Mouse (Mus musculus): ENCODE data around the gene Cwc25. TPM values are rescaled to one million over a fixed set of nuclear protein-coding genes. Genes with fewer than 3 reads are reported as not detected.

The Cwc25 gene
- polyA plus RNA-seq, 1 experiment from 2014 or later = 22.4 TPM

DNA sequence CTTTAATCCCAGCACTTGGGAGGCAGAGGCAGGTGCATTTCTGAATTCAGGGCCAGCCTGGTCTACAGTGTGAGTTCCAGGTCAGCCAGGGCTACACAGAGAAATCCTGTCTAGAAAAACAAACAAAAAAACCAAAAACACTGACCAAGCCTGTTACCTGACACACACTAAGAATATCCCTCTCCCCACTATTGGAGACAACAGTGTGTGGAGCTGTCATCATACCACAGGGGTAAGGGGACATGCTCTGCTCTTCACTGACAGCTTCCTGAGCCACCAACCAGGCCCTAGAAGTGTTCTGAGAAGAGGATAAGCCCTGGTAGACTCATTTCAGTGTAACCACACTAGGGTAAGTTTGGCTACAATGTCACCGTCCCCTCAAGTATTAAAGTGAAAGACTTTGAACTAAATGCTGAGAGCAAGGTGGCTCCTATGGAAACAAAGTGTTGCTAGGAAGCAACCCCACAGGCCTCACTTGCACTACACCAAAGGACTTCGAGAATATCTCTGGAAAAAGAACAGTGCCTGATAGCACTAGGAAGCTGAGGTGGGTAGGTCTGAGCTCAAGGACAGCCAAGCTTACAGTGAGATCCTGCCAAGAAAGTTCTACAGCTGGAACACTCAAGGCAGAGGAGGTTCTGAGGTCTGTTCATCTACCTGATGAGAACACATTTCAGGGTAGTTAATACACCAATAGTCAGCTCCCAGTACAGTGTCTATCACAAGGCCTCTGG lies 13.8 kb upstream of the Cwc25 start:
- Histone ChIP-seq H3K27ac (no peak overlapping the region), H3K9ac (no peak overlapping the region), H3K9me3 (no peaks in the 10 kb centered on the region), H3K27me3 (no peaks in the 10 kb centered on the region), H3K4me3 (replicated peaks) (peak overlapping the region; percentile 98), H3K36me3 (replicated peaks) (peaks cover 56% of the 10 kb centered on the region), H3K4me1 (peaks cover 29% of the 10 kb centered on the region), H3K4me2 (peak overlapping the region; percentile 67)
- ATAC-seq (ENCODE audit: low FRiP score) = no peak
- 86% methylated on average over 2 of the region's 2 CpGs for WGBS

DNA sequence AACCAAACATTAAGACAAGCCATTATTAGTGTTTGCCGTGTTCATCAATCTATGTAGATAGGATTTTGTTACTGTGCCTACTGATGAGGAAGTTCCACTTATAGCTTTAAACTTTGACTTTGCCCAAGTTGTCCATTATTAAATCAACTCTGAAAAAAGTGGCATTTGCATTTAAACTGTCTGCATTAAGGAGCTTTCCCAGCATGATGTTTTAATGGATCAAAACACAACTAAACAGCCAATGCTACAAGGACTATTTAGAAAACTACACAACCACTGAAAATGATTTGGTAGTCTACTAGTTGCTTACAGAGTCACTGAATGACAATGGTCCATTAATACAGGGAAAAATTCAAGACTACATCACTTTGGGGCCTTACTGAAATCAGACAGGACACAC lies 12.6 kb upstream of the Cwc25 start:
- Histone ChIP-seq H3K4me3 (replicated peaks) (no peak overlapping the region), H3K4me1 (peaks cover 29% of the 10 kb centered on the region), H3K9ac (no peak overlapping the region), H3K36me3 (replicated peaks) (peaks cover 56% of the 10 kb centered on the region), H3K27me3 (no peaks in the 10 kb centered on the region), H3K4me2 (no peak overlapping the region), H3K9me3 (no peaks in the 10 kb centered on the region), H3K27ac (no peak overlapping the region)
- ATAC-seq (ENCODE audit: low FRiP score) = no peak
- WGBS = 100% methylated on average over 1 of the region's 1 CpGs

DNA sequence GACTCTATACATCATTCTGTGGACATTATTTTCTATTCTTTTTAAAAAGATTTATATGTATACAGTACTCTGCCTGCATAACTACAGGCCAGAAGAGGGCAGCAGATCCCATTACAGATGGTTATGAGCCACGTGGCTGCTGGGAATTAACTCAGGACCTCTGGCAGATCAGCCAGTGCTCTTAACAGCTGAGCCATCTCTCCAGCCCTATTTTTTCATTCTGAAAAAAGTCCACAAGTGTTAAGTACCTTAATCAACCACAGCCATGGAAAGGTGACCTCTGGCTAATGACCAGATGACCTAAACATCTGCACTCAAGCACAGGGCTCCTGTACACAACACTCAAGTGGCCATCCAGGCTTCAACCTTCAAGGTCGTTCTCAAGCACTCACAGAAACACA lies 10.8 kb upstream of the Cwc25 start:
- Histone ChIP-seq H3K27me3 (no peaks in the 10 kb centered on the region), H3K9ac (no peak overlapping the region), H3K27ac (no peak overlapping the region), H3K4me3 (replicated peaks) (no peak overlapping the region), H3K36me3 (replicated peaks) (peaks cover 56% of the 10 kb centered on the region), H3K9me3 (no peaks in the 10 kb centered on the region), H3K4me2 (no peak overlapping the region), H3K4me1 (peaks cover 24% of the 10 kb centered on the region)
- 44% methylated on average over 2 of the region's 2 CpGs for WGBS
- no peak for ATAC-seq (ENCODE audit: low FRiP score)

DNA sequence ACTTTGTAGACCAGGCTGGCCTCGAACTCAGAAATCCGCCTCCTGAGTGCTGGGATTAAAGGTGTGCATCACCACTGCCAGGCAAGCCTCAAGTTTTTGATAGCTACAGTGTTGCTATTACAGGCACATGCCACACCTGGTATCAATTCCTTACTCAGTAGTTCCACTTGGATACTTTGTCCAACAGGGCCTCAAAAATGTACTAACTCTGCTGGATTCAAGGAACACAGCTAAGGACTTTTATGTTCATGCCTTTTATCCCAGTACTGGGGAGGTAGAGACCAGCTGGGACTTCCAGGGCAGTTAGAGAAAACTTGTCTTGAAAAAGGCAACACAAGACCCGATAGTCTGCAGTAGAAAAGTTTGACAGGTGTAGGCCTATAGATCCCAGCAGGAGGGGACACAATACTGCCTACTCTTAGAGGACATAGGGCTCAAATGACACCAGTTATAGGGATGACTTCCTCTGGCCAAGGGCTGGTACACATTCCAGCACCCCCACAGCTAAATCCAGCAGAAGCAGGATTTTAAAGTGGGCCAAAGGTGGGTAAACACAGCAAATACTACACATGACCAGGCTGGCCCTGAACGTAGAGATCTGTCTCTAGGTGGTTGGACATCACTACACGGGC lies 10.3 kb upstream of the Cwc25 start:
- no peak for ATAC-seq (ENCODE audit: low FRiP score)
- peaks cover 56% of the 10 kb centered on the region for H3K36me3 ChIP-seq (replicated peaks)

DNA sequence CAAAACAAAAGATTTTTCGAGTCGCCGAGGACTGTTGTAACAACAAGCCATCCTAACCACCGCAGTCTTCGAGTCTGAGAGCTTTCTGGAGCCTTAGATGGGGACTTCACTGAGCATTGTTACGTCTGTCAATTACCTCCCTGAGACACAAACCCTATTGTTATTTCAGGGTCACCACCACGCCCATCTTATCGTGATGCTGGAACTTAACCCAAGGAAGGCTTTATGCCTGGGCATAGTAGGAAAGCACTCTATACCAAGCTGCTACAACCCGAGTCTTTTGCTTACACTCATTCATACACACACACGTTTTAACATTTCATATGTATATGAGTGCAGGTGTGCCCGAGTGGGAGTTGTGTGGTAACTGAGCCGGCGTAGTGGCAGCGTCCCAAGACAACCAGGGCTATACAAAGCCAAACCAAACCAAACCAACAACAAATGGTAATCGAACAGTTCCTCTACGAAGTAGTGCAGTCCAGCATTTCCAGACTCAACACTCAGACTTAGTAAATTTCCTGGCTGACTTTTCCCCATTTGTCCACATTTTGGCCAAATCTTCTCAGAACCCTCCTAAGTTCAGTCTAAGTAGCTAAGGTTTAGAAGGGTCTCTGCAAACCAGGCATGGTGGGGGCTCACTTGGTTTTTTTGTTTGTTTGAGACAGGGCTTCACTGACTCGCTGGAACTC lies 9.6 kb upstream of the Cwc25 start, which contains the start of gene 1700001P01Rik:
1700001P01Rik (minus strand) TSS at position 111 of the 689 bp plus-strand sequence.
- Histone ChIP-seq H3K4me2 (no peak within 1 kb of the TSS), H3K4me3 (replicated peaks) (no peak within 1 kb of the TSS), H3K36me3 (replicated peaks) (peaks cover 55% of the 10 kb centered on the region), H3K9me3 (no peaks in the 10 kb centered on the region), H3K4me1 (peaks cover 21% of the 10 kb centered on the region), H3K27me3 (no peaks in the 10 kb centered on the region), H3K9ac (no peak within 1 kb of the TSS), H3K27ac (no peak within 1 kb of the TSS)
- ATAC-seq (ENCODE audit: low FRiP score) = no peak
- WGBS = 46% methylated on average over 17 of the region's 17 CpGs

More for the DNA sequence above, 10.3 kb upstream of the Cwc25 start:
- Histone ChIP-seq H3K4me1 (peaks cover 24% of the 10 kb centered on the region), H3K27ac (no peak overlapping the region), H3K4me2 (no peak overlapping the region), H3K9me3 (no peaks in the 10 kb centered on the region), H3K9ac (no peak overlapping the region), H3K27me3 (no peaks in the 10 kb centered on the region), H3K4me3 (replicated peaks) (no peak overlapping the region)
- WGBS = 65% methylated on average over 5 of the region's 5 CpGs

DNA sequence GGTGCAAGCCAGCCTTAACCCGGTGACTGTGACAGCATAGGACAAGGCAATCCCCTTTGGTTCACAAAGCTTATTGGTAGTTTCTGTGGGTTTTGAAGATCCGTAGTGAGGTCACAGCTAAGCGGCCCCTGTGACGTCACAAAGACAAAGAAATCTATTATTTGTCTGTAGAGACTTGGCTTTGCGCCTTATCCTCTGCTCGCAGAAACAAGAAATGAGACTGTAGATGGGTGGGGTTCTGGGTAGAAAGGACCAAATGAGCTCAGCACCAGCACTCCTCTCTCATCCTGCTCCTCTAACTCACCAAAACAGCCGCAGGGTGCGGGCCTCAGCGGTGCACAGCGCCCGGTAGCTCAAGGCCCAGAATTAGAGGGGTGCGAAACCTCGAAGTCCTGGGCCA lies 8.8 kb upstream of the Cwc25 start:
- WGBS = 80% methylated on average over 13 of the region's 13 CpGs
- peaks cover 13% of the 10 kb centered on the region for H3K4me1 ChIP-seq
- H3K9me3 ChIP-seq = no peaks in the 10 kb centered on the region
- no peak for ATAC-seq (ENCODE audit: low FRiP score)
- peaks cover 47% of the 10 kb centered on the region for H3K36me3 ChIP-seq (replicated peaks)
- no peak overlapping the region for H3K4me3 ChIP-seq (replicated peaks)
- no peak overlapping the region for H3K9ac ChIP-seq
- H3K27ac ChIP-seq = no peak overlapping the region
- H3K4me2 ChIP-seq = no peak overlapping the region
- H3K27me3 ChIP-seq = no peaks in the 10 kb centered on the region

DNA sequence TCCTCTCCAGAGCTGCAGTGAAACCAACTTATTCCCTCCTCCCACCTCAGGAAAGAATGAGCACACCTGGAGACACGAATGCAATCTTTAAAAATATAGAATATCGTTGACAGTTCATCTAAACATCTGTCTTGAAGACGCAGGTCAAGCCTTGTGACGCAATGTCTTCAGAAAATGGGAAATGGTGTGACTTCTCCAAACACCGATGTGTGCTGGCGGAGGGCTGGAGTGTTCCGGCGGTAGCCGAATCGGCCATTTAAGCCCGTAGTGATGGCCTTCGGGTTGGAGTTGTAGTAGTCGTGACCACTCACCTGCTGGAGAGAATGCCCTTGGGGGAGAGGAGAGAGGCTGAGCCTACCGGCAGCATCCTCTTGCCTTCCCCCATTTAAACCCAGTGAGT lies 5.1 kb upstream of the Cwc25 start:
- Histone ChIP-seq H3K9me3 (no peaks in the 10 kb centered on the region), H3K9ac (no peak overlapping the region), H3K27me3 (no peaks in the 10 kb centered on the region), H3K4me1 (peaks cover 7% of the 10 kb centered on the region; the same call in 1 of the 2 replicates), H3K4me3 (replicated peaks) (no peak overlapping the region), H3K27ac (no peak overlapping the region), H3K4me2 (no peak overlapping the region), H3K36me3 (replicated peaks) (peaks cover 12% of the 10 kb centered on the region)
- no peak for ATAC-seq (ENCODE audit: low FRiP score)
- 83% methylated on average over 14 of the region's 14 CpGs for WGBS

DNA sequence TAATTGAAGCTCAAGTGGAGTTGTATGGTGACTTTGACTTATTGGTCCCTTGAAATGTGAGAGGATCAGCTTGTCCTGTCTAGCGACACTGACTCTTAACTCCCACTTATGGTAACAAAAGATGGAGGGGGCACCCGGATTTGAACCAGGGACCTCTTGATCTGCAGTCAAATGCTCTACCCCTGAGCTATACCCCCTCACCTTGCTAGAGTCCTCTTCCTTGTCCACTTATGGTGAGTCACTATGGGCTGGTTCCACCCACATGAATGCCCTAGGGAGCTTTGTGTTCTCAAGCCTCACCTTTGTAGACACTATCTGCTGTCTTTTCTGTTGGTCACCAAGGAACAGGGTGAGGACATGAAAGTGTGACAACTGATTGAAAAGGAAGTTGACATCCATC lies 3.3 kb upstream of the Cwc25 start:
- H3K4me1 ChIP-seq = peaks cover 17% of the 10 kb centered on the region
- no peaks in the 10 kb centered on the region for H3K36me3 ChIP-seq (replicated peaks)
- no peak overlapping the region for H3K27ac ChIP-seq
- no peaks in the 10 kb centered on the region for H3K9me3 ChIP-seq
- 47% methylated on average over 2 of the region's 2 CpGs for WGBS
- H3K4me2 ChIP-seq = no peak overlapping the region
- H3K27me3 ChIP-seq = no peaks in the 10 kb centered on the region
- no peak overlapping the region for H3K9ac ChIP-seq
- no peak overlapping the region for H3K4me3 ChIP-seq (replicated peaks)
- ATAC-seq (ENCODE audit: low FRiP score) = no peak

DNA sequence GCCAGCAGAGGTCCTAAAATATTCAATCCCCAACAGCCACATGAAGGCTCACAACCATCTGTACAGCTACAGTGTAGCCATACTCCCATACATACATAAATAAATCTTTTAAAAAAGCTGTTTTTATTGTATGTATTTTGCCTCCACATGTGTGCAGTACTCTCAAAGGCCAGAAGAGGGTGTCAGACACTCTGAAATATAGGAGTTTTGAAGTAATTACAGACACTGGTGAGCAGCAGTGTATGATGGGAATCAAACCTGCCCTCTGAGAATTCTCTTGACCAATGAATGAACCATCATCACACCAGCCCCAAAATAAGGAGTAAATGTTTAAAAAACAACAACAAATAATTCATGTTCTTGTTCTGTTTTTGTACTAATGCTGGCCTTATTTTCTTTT lies 4.7 kb downstream of the Cwc25 start:
- Histone ChIP-seq H3K4me3 (replicated peaks) (no peak overlapping the region), H3K27me3 (no peaks in the 10 kb centered on the region), H3K9ac (no peak overlapping the region), H3K27ac (no peak overlapping the region), H3K4me1 (peaks cover 18% of the 10 kb centered on the region), H3K4me2 (no peak overlapping the region), H3K36me3 (replicated peaks) (peaks cover 63% of the 10 kb centered on the region), H3K9me3 (no peaks in the 10 kb centered on the region)
- no peak for ATAC-seq (ENCODE audit: low FRiP score)

DNA sequence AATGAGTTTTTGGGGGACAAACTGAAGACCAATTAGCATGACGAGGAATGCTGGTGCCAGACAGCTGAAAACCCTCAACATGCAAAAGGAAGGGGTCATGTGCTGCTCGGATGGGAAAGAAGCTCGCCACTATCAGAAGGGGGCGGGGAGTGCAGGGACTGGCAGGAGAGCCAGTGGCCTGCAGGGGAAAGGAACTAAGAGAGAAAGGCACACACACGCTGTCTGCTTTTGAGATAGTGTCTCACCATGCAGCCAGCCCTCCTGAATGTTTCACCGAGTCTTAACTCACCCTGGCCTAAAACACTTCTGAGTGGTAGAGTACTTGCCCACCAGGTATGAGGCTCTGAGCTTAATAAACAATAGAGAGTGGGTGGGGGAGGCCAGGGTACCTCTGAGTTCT lies 7.4 kb downstream of the Cwc25 start:
- Histone ChIP-seq H3K27me3 (no peaks in the 10 kb centered on the region), H3K9me3 (no peaks in the 10 kb centered on the region), H3K4me3 (replicated peaks) (no peak overlapping the region), H3K4me1 (no peaks in the 10 kb centered on the region), H3K36me3 (replicated peaks) (peaks cover 78% of the 10 kb centered on the region), H3K4me2 (no peak overlapping the region), H3K27ac (no peak overlapping the region), H3K9ac (no peak overlapping the region)
- WGBS = 90% methylated on average over 6 of the region's 6 CpGs
- no peak for ATAC-seq (ENCODE audit: low FRiP score)

DNA sequence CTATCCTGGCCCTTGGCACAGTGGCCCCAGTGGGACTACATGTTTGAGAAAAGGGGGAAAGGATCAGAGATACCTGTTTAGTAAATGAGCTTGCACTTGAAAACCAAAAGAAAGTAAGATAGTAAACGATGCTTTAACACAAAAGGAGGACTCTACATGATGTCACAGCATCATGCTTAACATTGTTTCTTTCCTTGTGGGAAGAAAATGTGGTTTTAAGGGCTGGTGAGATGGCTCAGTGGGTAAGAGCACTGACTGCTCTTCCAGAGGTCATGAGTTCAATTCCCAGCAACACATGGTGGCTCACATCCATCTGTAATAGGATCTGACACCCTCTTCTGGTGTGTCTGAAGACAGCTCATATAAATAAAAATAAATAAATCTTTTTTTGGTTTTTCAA lies 8.2 kb downstream of the Cwc25 start:
- H3K9me3 ChIP-seq = no peaks in the 10 kb centered on the region
- no peaks in the 10 kb centered on the region for H3K27me3 ChIP-seq
- no peak overlapping the region for H3K4me2 ChIP-seq
- H3K4me3 ChIP-seq (replicated peaks) = no peak overlapping the region
- WGBS = 91% methylated on average over 1 of the region's 1 CpGs
- H3K9ac ChIP-seq = no peak overlapping the region
- H3K4me1 ChIP-seq = no peaks in the 10 kb centered on the region
- ATAC-seq (ENCODE audit: low FRiP score) = no peak
- no peak overlapping the region for H3K27ac ChIP-seq
- H3K36me3 ChIP-seq (replicated peaks) = peaks cover 80% of the 10 kb centered on the region

DNA sequence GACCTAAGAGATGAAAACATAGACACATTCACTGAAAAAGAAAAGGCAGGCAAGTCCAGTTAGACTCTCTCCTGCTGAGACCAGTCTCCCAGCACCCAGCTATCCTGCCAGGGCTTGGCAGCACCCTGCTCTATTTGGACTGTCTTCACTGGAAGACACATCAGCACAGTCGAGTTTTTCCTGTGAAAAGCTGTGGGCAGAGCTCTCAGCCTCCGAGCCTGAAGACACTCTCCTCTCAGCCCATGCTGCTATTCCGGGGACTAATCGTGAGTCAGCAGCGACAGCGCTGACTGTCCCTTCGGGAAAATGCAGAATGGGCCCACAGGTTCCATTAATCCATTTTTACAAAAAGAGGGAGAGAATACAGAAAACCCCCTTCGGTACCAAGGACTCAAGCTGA lies 13.1 kb downstream of the Cwc25 start:
- ATAC-seq (ENCODE audit: low FRiP score) = no peak
- H3K27me3 ChIP-seq = no peaks in the 10 kb centered on the region
- peaks cover 86% of the 10 kb centered on the region for H3K36me3 ChIP-seq (replicated peaks)
- no peak overlapping the region for H3K4me3 ChIP-seq (replicated peaks)
- no peak overlapping the region for H3K9ac ChIP-seq
- H3K9me3 ChIP-seq = no peaks in the 10 kb centered on the region
- H3K27ac ChIP-seq = no peak overlapping the region
- 94% methylated on average over 8 of the region's 8 CpGs for WGBS
- no peaks in the 10 kb centered on the region for H3K4me1 ChIP-seq
- H3K4me2 ChIP-seq = no peak overlapping the region

All from forebrain, embryonic 12.5 days (tissue).